22 mouse cellular contexts compared by ENCODE assay signal in genomic region chr4:119837505-119838065, GRCm38 (mm10).
DNase-seq lines count a peak whose midpoint lies in the region; ATAC-seq lines count a peak whose summit lies in the region.
"Had no signal": no experiment of that assay in that cellular context is flagged by ENCODE, and none has a peak within 500 bp of the region (broad histone marks: within the 10 kb centered on the region; RNA-seq: fewer than 3 reads in every experiment).

No protein-coding gene starts in this region.

- H3K27me3 ChIP-seq in heart, embryonic 10.5 days (ENCODE audit: insufficient read depth, poor library complexity, severe bottlenecking), result no peaks in the 10 kb centered on the region
- H3K27me3 ChIP-seq in heart, embryonic 11.5 days (ENCODE audit: control insufficient read depth, insufficient read depth, low read length), result no peaks in the 10 kb centered on the region
- H3K27me3 ChIP-seq: forebrain, embryonic 13.5 days; hindbrain, embryonic 13.5 days; limb, embryonic 13.5 days; lung, embryonic 15.5 days; midbrain, embryonic 13.5 days had no signal

- 74% methylated on average over 1 of the region's 1 CpGs for WGBS in heart, embryonic 10.5 days
- WGBS in heart, embryonic 11.5 days (ENCODE audit: insufficient replicate concordance), result 63% methylated on average over 1 of the region's 1 CpGs

- no peak overlapping the region for H3K9ac ChIP-seq in heart, embryonic 11.5 days (ENCODE audit: low read depth, low read length)
- H3K9ac ChIP-seq: forebrain, embryonic 13.5 days; hindbrain, embryonic 13.5 days; limb, embryonic 13.5 days; lung, embryonic 15.5 days; midbrain, embryonic 13.5 days had no signal

- intact Hi-C loops in left cerebral cortex, postnatal 36 days (cut with DNase I), result no loop called here

- no peak for ATAC-seq in heart, embryonic 11.5 days (replicated peaks; ENCODE audit: insufficient number of reproducible peaks, low FRiP score, low TSS enrichment)
- ATAC-seq: CD4-positive, CD25-positive, alpha-beta regulatory T cell, adult 4 months; forebrain, embryonic 13.5 days; inflammation-experienced regulatory T-cells, adult 6 months; midbrain, embryonic 13.5 days had no signal

- no peak overlapping the region; the same call in 1 of the 2 replicates for H3K27ac ChIP-seq in heart, embryonic 10.5 days
- no peak overlapping the region for H3K27ac ChIP-seq in heart, embryonic 11.5 days (ENCODE audit: low read depth, low read length)
- H3K27ac ChIP-seq: forebrain, embryonic 13.5 days; hindbrain, embryonic 13.5 days; left cerebral cortex, adult 2 months; limb, embryonic 13.5 days; lung, embryonic 15.5 days; midbrain, embryonic 13.5 days had no signal

- H3K4me3 ChIP-seq in heart, embryonic 10.5 days, result no peak overlapping the region
- no peak overlapping the region for H3K4me3 ChIP-seq in heart, embryonic 11.5 days (ENCODE audit: low read depth, low read length)
- H3K4me3 ChIP-seq: forebrain, embryonic 13.5 days; hindbrain, embryonic 13.5 days; left cerebral cortex, adult 2 months; limb, embryonic 13.5 days; lung, embryonic 15.5 days; midbrain, embryonic 13.5 days had no signal

- no peaks in the 10 kb centered on the region for H3K9me3 ChIP-seq in heart, embryonic 10.5 days
- H3K9me3 ChIP-seq in heart, embryonic 11.5 days (replicated peaks; ENCODE audit: control insufficient read depth, low read length), result no peaks in the 10 kb centered on the region
- H3K9me3 ChIP-seq: forebrain, embryonic 13.5 days; hindbrain, embryonic 13.5 days; limb, embryonic 13.5 days; lung, embryonic 15.5 days; midbrain, embryonic 13.5 days had no signal

- no peaks in the 10 kb centered on the region for H3K36me3 ChIP-seq in heart, embryonic 10.5 days
- no peaks in the 10 kb centered on the region for H3K36me3 ChIP-seq in heart, embryonic 11.5 days (ENCODE audit: control insufficient read depth, insufficient read depth, low read length)
- H3K36me3 ChIP-seq: hindbrain, embryonic 13.5 days; limb, embryonic 13.5 days; lung, embryonic 15.5 days; midbrain, embryonic 13.5 days had no signal

- no peak overlapping the region for H3K4me2 ChIP-seq in heart, embryonic 11.5 days
- H3K4me2 ChIP-seq: forebrain, embryonic 13.5 days; hindbrain, embryonic 13.5 days; limb, embryonic 13.5 days; liver, embryonic 11.5 days; lung, embryonic 15.5 days; midbrain, embryonic 13.5 days had no signal

- peaks cover 44% of the 10 kb centered on the region for H3K4me1 ChIP-seq in heart, embryonic 10.5 days
- H3K4me1 ChIP-seq in heart, embryonic 11.5 days (ENCODE audit: control insufficient read depth, insufficient read depth, low read length), result peaks cover 10% of the 10 kb centered on the region
- H3K4me1 ChIP-seq: hindbrain, embryonic 13.5 days; limb, embryonic 13.5 days; midbrain, embryonic 13.5 days had no signal

- peak; percentile 65 for DNase-seq in heart, embryonic 10.5 days (ENCODE audit: low spot score)
- DNase-seq in left cerebral cortex, postnatal 36 days (ENCODE audit: low spot score in 2 of 2), result peak; percentile 29 to 41
- no peak for DNase-seq in left cerebral cortex, adult 11 months (ENCODE audit: low spot score)
- peak; percentile 19 for DNase-seq in thymus, postnatal 14 days
- no peak for DNase-seq in thymus, postnatal 25 days
- no peak for DNase-seq in kidney, postnatal 14 days
- DNase-seq: adrenal gland, postnatal 25 days; cerebellum, adult 2 months; cerebellum, postnatal 14 days; gastrocnemius, postnatal 25 days; kidney, adult 11 months; kidney, postnatal 25 days had no signal

Comparison
In these comparisons a context has a peak if more than half of its experiments do, and no peak if none do; other contexts are left out.
1. DNase-seq: peak in heart, embryonic 10.5 days (single experiment), left cerebral cortex, postnatal 36 days (2 of 2) and thymus, postnatal 14 days (single experiment); none in left cerebral cortex, adult 11 months (single experiment), thymus, postnatal 25 days (single experiment) and kidney, postnatal 14 days (single experiment).